ENCODE assay signal across 29 mouse cellular contexts in genomic region chr10:75788277-75788676, GRCm38 (mm10). TPM values are rescaled to one million over a fixed set of nuclear protein-coding genes. Genes with fewer than 3 reads are reported as not detected.
"Had no signal": no experiment of that assay in that cellular context is flagged by ENCODE, and none has a peak within 500 bp of the region (broad histone marks: within the 10 kb centered on the region; RNA-seq: fewer than 3 reads in every experiment).

No protein-coding gene starts in this region.

- ATAC-seq: hindbrain, postnatal 0 days; intestine, embryonic 15.5 days; liver, embryonic 12.5 days had no signal

- H3K4me2 ChIP-seq: heart, embryonic 11.5 days; heart, embryonic 13.5 days; heart, embryonic 15.5 days; hindbrain, embryonic 13.5 days; hindbrain, embryonic 15.5 days; intestine, embryonic 15.5 days; kidney, embryonic 15.5 days; limb, embryonic 13.5 days; limb, embryonic 15.5 days; liver, embryonic 12.5 days had no signal

- H3K4me3 ChIP-seq: heart, adult 2 months; heart, embryonic 13.5 days; heart, embryonic 15.5 days; hindbrain, embryonic 13.5 days; hindbrain, embryonic 15.5 days; intestine, embryonic 15.5 days; kidney, embryonic 15.5 days; limb, embryonic 13.5 days; limb, embryonic 15.5 days; liver, embryonic 12.5 days had no signal

- H3K36me3 ChIP-seq: heart, embryonic 13.5 days; heart, embryonic 15.5 days; hindbrain, embryonic 13.5 days; hindbrain, embryonic 15.5 days; intestine, embryonic 15.5 days; kidney, embryonic 15.5 days; limb, embryonic 13.5 days; limb, embryonic 15.5 days; liver, embryonic 12.5 days had no signal

- H3K9ac ChIP-seq: heart, embryonic 13.5 days; heart, embryonic 15.5 days; hindbrain, embryonic 13.5 days; hindbrain, embryonic 15.5 days; intestine, embryonic 15.5 days; kidney, embryonic 15.5 days; limb, embryonic 13.5 days; limb, embryonic 15.5 days; liver, embryonic 12.5 days had no signal

- H3K27ac ChIP-seq: heart, adult 2 months; heart, embryonic 13.5 days; heart, embryonic 15.5 days; hindbrain, embryonic 13.5 days; hindbrain, embryonic 15.5 days; hindbrain, postnatal 0 days; intestine, embryonic 15.5 days; kidney, embryonic 15.5 days; kidney, postnatal 0 days; limb, embryonic 13.5 days; limb, embryonic 15.5 days; liver, embryonic 12.5 days had no signal

- DNase-seq: gastrocnemius, postnatal 14 days; gastrocnemius, postnatal 36 days; heart, adult 11 months; heart, adult 2 months; heart, postnatal 14 days; heart, postnatal 36 days; kidney, adult 11 months; kidney, adult 2 months; kidney, adult 9 months; kidney, postnatal 14 days; kidney, postnatal 36 days; layer of hippocampus, adult 9-11 months; layer of hippocampus, postnatal 36 days; left cerebral cortex, postnatal 4 days had no signal

- H3K27me3 ChIP-seq: heart, embryonic 15.5 days; hindbrain, embryonic 15.5 days; intestine, embryonic 15.5 days; kidney, embryonic 15.5 days; limb, embryonic 15.5 days had no signal

- H3K9me3 ChIP-seq: heart, embryonic 13.5 days; heart, embryonic 15.5 days; hindbrain, embryonic 13.5 days; hindbrain, embryonic 15.5 days; intestine, embryonic 15.5 days; kidney, embryonic 15.5 days; limb, embryonic 13.5 days; limb, embryonic 15.5 days; liver, embryonic 12.5 days had no signal

- H3K4me1 ChIP-seq: heart, embryonic 13.5 days; heart, embryonic 15.5 days; hindbrain, embryonic 15.5 days; limb, embryonic 13.5 days; limb, embryonic 15.5 days had no signal

RNA-seq across cellular contexts. Expression of gene Gm20441, which starts 7.5 kb away (rescaled TPM):
- polyA plus RNA-seq: frontal cortex, adult 2 months; heart, adult 2 months; heart, embryonic 11.5 days; heart, embryonic 13.5 days; heart, embryonic 15.5 days; heart, postnatal 0 days; hindbrain, embryonic 11.5 days; hindbrain, embryonic 13.5 days; hindbrain, embryonic 15.5 days; hindbrain, postnatal 0 days; intestine, embryonic 15.5 days; kidney, adult 2 months; limb, embryonic 13.5 days; liver, embryonic 12.5 days had no signal
